Mouse (Mus musculus) cerebellum, postnatal 4 days (tissue): ENCODE measurements at regions not wholly inside any gene's neighbourhood (a gene's known extent, or its start where the extent isn't known, plus 50 kb on each side); places are given as distances from the start of the nearest gene placed in this dataset.

ENCODE experiments used
- DNase-seq, 2 experiments: peaks; one replicate each; pipeline ENCODE4 v3.0.0; 2022; ENCODE audit warnings: low spot score in 2 of 2, mixed read lengths in 1 of 2

GRCm38 (mm10) chr4:131014301-131015081 lies 70.3 kb downstream of the Matn1 start:
- DNase-seq, result no peak

- DNase-seq, result no peak
Measured at GRCm38 (mm10) chr4:131015156-131015555, 71.0 kb downstream of the Matn1 start.

- no peak for DNase-seq
Measured at GRCm38 (mm10) chr4:131023601-131024000, 79.4 kb downstream of the Matn1 start.

- no peak for DNase-seq
Measured at GRCm38 (mm10) chr4:131036292-131036691, 92.1 kb downstream of the Matn1 start.

GRCm38 (mm10) chr4:131037179-131037578 lies 93.0 kb downstream of the Matn1 start:
- DNase-seq, result no peak

- DNase-seq, result no peak
Measured at GRCm38 (mm10) chr4:131039686-131040085, 95.5 kb downstream of the Matn1 start.

- DNase-seq, result no peak
Measured at GRCm38 (mm10) chr4:131041210-131041609, 97.0 kb downstream of the Matn1 start.

GRCm38 (mm10) chr4:131046101-131046500 lies 101.9 kb downstream of the Matn1 start:
- DNase-seq, result no peak

GRCm38 (mm10) chr4:131046969-131047650 lies 102.9 kb downstream of the Matn1 start:
- DNase-seq, result no peak

GRCm38 (mm10) chr4:131056293-131056692 lies 112.1 kb downstream of the Matn1 start:
- DNase-seq, result no peak

GRCm38 (mm10) chr4:131059572-131059971 lies 115.4 kb downstream of the Matn1 start:
- DNase-seq, result no peak

- no peak for DNase-seq
Measured at GRCm38 (mm10) chr4:131060191-131060680, 116.1 kb downstream of the Matn1 start.

- no peak for DNase-seq
Measured at GRCm38 (mm10) chr4:131060706-131061105, 116.5 kb downstream of the Matn1 start.

- DNase-seq, result no peak
Measured at GRCm38 (mm10) chr4:131062592-131062991, 118.4 kb downstream of the Matn1 start.

- no peak for DNase-seq
Measured at GRCm38 (mm10) chr4:131066186-131066939, 122.2 kb downstream of the Matn1 start.

- DNase-seq, result no peak
Measured at GRCm38 (mm10) chr4:131070566-131070965, 126.4 kb downstream of the Matn1 start.

GRCm38 (mm10) chr4:131072623-131073022 lies 128.4 kb downstream of the Matn1 start:
- DNase-seq, result no peak

- DNase-seq, result no peak
Measured at GRCm38 (mm10) chr4:131073420-131073819, 129.2 kb downstream of the Matn1 start.

- no peak for DNase-seq
Measured at GRCm38 (mm10) chr4:131075326-131075932, 131.2 kb downstream of the Matn1 start.

- no peak for DNase-seq
Measured at GRCm38 (mm10) chr4:131076628-131077027, 132.4 kb downstream of the Matn1 start.

GRCm38 (mm10) chr4:131080113-131080512 lies 135.9 kb downstream of the Matn1 start:
- no peak for DNase-seq

- DNase-seq, result no peak
Measured at GRCm38 (mm10) chr4:131083405-131083804, 139.2 kb downstream of the Matn1 start.
